Mouse (Mus musculus) thymus, adult 2 months (tissue): Measurements from ENCODE around the gene Gsta2.
"Not testable (repeated sequence)": the region's sequence is repeated elsewhere in the genome, so short reads cannot be mapped to it uniquely, and the experiment has no call there.

Experiments
- CTCF ChIP-seq: fragments of 200-500 bp; IDR thresholded peaks from 2 replicates; pipeline ENCODE4 v1.5.1; 2012; ENCODE audit warnings: mild to moderate bottlenecking, control low read depth, low read length, moderate library complexity, borderline replicate concordance; ENCODE audit not compliant: control insufficient read depth, poor library complexity, insufficient read depth; ENCODE audit errors: extremely low read depth
- POLR2A ChIP-seq: fragments of 200-500 bp; IDR thresholded peaks from 2 replicates; pipeline ENCODE4 v1.6.1; 2012; ENCODE audit warnings: mild to moderate bottlenecking, low read length, control low read depth, moderate library complexity; ENCODE audit not compliant: control insufficient read depth, poor library complexity, insufficient read depth; ENCODE audit errors: extremely low read depth

DNA sequence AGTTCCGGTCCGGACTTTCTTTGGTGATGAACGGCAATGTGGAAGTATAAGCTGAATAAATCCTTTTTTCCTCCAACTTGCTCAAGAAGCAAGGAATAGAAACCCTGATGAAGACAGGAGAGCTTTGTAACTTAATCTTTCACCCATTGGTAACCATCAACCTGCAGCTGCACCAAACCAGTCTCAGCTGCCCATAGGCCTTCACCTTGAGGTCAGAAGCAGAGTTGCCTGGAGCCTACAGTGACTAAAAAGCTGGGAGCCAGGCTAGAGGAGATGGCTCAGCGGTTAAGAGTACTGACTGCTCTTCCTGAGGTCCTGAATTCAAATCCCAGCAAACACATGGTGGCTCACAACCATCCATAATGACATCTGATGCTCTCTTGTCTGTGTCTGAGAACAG lies 13.1 kb downstream of the Gsta2 start:
- TF ChIP-seq CTCF, POLR2A: not testable (repeated sequence)
